Mouse (Mus musculus) adipose tissue, adult 10 weeks (tissue): Measurements from ENCODE around the gene Clec4f. TPM values are rescaled to one million over a fixed set of nuclear protein-coding genes. Genes with fewer than 3 reads are reported as not detected.

ENCODE experiments used
- polyA plus RNA-seq: library from polyadenylated mRNA; stranded (reverse); fragments of 350-450 nt; fragmentation: Illumina TruSeq; extraction: RNeasy Lipid Tissue Mini Kit (QIAGEN cat#74804); gene quantifications from one replicate; pipeline ENCODE4 v1.2.3, GENCODE M21; 2014; ENCODE audit warnings: low read depth, low replicate concordance

Clec4f gene
- not detected for polyA plus RNA-seq

DNA sequence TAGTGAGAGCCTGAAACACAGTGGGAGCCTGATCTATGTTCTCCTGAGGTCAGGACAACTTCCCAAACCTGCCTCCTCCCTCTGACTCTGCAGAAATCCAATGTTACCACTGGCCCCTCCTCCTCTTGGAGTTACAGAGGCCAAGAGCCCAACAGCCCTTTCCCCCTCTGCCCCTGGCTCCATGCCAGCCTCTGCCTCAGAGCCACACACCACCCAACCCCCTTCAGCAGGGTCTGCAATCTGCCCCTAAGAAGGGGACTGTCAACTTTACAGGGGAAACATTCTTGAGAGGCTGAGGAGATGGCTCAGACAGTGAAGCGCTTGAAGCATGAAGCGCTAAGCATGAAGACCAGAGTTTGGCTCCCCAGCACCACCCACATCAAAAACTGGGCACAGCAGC, at the start of gene Clec4f:
Gene Clec4f (minus strand): TSS at position 101 of the 400 bp plus-strand sequence.

GRCm38 (mm10) chr6:83677757-83678156, 21.8 kb upstream of the Clec4f start, which contains the start of gene Cd207:
Gene Cd207, minus strand, starts transcription at chr6:83677857.

Other genes with a start within 250 kb of the Clec4f start
- gene Tet3, start 197.1 kb downstream of the Clec4f start, polyA plus RNA-seq: 17.2 TPM
- gene Dguok, start 149.2 kb downstream of the Clec4f start, polyA plus RNA-seq: 54.3 TPM
- 787 TPM for gene Actg2, start 119.9 kb downstream of the Clec4f start, polyA plus RNA-seq
- 24.4 TPM for gene Stambp, start 83.5 kb downstream of the Clec4f start, polyA plus RNA-seq
- not detected for gene Cd207, start 21.7 kb upstream of the Clec4f start, polyA plus RNA-seq
- not detected for gene Vax2, start 55.1 kb upstream of the Clec4f start, polyA plus RNA-seq
- 9.2 TPM for gene Atp6v1b1, start 86.8 kb upstream of the Clec4f start, polyA plus RNA-seq
- gene Ankrd53, start 106.5 kb upstream of the Clec4f start, polyA plus RNA-seq: 0.46 TPM
- gene Tex261, start 119.6 kb upstream of the Clec4f start, polyA plus RNA-seq: 71.7 TPM
- gene Nagk, start 138.8 kb upstream of the Clec4f start, polyA plus RNA-seq: 55.5 TPM
- gene Paip2b, start 175.6 kb upstream of the Clec4f start, polyA plus RNA-seq: 30.4 TPM
- 49.2 TPM for gene Zfp638, start 210.9 kb upstream of the Clec4f start, polyA plus RNA-seq